Mouse (Mus musculus) kidney, postnatal 10 days (tissue): ENCODE data around the gene Timeless.
"Not testable (repeated sequence)": the region's sequence is repeated elsewhere in the genome, so short reads cannot be mapped to it uniquely, and the experiment has no call there.

Source experiments
- DNase-seq: peaks from one replicate; pipeline ENCODE4 v3.0.0; 2021; ENCODE audit warnings: mixed read lengths

Gene Timeless

DNA sequence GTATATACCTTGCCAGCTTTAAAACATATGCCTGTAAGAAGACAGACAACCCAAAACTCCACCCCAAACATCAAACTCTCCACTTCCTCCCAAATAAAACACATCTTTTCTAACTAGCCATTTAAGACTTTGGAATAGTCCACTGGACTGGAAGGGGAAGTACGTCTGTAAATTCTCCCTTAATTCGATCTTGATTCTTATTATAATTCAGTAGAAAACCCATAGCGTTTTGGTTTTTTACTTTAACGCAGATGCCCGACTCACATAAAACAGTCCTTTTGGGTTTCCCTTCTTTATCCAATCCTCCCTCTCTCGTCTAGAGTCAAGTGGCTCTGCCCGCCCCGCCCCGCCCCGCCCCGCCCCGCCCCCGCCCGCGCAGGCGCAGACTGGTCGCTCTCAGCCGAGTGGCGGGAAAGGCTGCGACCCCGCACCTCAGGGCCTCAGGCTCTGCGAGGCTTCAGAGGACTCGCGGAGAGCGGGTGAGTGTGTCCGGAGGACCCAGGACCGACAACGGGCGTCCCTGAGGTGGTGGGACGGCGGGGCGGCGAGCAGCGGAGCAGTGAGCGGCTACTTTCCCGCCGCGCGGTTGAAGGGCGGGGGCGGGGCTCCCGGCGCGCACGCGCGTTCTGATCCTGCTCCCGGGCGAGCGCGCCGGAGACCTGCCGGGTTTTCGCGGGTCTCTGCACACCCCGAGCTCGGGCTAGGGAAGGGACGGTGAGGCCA lies at the start of gene Timeless:
Gene Timeless, plus strand, starts transcription at position 369 of the 723 bp plus-strand sequence.
- DNase-seq, result peak; percentile 92

DNA sequence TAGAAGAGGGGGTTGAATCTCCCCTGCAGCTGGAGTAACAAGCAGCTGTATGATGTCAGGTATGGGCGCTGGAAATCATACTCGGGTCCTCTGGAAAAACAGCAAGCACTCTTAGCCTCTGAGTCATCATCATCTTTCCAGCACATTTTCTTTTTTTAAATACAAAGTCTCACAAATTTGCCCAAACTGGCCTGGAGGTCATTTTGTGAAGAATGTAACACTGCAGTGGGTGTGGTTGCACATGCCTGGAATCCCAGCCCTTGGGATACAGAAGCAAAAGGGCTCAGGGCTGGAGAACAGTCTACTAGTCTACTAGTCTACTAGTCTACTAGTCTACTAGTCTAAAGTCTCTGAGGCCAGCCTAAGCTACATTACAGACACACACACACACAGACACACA lies 47.6 kb upstream of the Timeless start:
- no peak for DNase-seq

DNA sequence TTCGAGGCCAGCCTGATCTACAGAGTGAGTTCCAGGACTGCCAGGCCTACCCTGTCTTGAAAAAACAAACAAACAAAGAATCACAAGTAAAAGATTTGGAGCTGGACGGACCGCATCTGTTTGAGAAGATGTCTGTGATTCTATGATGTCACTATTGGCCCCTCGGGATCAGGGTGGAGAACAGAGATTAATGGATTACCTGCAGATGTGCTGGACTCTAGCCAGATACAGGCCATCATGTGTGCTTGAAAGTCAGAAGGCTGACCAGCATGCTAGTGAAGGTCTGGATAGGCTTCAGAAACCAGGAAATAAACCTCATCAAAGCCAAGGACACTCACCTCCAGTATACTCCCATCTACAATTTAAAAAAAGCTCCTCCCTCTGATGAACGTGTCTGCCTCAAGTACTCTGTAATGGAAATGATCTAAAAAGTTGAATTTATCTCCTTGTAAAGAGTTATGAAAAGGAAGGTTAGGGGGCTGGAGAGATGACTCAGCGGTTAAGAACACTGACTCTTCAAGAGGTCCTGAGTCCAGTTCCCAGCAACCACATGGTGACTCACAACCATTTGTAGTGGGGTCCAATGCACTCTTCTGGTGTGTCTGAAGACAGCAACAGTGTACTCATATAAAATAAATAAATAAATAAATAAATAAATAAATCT lies 46.5 kb upstream of the Timeless start:
- peak; percentile 25 for DNase-seq

DNA sequence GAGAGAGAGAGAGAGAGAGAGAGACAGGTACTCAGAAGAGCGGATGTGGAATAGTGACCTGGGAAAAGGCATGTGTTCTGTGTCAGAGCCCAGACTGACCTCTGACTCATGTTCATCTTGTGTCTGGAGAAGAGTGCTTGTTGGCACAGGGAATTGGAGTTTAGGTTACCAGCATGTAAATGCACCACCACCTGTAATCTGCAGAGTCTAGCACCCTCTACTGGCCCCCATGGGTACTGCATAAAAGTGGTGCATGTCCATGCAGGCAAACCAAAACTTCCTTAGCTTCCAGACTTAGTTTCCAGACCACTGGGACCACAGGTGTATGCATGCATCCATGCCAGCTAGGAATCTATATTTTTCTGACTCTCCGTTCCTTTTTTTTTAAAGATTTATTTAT lies 45.9 kb upstream of the Timeless start:
- DNase-seq, result peak; percentile 90

DNA sequence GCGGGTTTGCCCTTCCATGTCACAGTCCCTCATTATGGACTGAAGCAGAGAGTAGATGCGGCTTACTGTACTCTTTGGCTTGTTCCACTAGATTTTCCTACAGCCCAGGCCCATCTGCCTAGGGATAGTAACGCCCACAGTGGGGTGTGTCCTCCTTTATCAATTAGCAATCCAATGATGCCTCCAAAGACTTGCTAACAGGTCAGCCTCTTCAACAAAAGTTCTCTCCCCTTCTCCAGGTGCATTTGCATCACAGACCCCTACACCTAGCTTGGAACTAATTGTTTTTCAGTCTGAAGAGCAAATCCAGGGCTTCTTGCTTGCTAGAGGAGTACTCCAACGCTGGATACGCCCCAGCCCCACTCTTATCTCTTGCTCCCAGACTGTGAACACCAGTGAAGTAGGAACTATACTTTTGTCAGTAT lies 44.7 kb upstream of the Timeless start:
- DNase-seq, result no peak

DNA sequence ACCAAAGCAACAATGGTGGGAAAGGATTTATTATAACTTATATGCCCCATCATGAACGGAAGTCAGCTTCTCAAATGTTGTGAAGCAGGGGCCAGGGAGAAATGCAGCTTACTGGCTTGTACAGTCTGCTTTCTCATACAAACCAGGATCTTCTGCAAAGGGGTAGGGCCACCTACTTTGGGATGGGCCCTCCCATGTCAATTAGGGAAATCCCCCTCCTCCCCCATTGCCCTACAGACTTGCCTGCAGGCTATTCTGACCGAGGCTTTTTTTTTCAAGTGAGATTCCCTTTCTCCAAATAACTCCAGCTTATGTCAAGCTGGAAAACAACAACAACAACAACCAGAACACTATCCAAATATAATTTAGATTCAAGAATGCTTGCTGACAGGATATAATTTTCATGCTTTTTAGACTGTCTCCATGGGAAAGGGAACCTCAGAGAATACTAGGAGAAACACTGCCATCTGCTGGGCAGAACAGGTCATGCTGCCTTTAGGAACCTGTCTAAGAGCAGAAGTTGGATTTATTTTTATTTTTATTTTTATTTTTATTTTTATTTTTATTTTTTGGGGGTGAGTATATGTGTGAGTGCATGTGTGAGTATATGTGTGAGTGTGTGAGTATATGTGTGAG lies 43.5 kb upstream of the Timeless start:
- peak; percentile 90 for DNase-seq

DNA sequence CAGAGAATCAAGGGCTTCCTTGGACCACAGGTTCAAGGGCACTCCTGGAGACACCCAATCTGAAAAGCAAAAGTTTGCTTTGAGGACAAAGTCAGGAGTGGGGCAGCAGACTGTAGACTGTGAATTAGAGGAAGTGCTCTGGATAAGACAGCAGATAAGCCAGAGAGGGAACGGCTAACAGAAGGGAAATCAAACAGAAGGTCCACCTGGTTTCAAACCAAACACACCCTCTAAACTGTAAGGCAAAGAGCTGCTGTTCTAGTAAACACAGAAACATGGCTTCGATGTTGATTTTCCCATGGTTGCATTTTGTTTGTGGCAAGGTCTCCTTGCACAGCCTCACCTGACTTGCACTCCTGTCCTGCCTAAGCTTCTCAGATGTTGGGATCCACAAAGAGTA lies 40.4 kb upstream of the Timeless start:
- DNase-seq, result no peak

DNA sequence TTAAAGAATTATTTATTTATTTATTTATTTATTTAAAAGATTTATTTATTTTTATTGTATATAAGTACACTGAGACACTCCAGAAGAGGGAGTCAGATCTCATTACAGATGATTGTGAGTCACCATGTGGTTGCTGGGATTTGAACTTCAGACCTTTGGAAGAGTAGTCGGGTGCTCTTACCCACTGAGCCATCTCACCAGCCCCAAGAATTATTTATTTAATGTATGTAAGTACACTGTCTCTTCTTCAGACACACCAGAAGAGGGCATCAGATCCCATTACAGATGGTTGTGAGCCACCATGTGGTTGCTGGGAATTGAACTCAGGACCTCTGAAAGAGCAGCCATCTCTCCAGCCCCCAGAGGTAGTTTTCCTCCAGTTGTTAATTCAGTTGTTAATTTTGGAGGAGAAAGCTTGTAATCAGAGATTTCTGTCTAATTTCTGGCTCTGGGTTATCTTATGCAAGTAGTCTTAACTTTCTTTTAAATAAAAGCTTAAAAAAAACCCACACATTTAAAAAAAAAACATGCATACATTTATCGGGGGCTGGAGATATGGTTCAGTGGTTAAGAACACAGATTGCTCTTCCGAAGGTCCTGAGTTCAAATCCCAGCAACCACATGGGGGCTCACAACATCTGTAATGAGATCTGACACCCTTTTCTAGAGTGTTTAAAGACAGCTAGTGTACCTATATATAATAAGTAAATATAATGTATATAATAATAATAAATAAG lies 39.7 kb upstream of the Timeless start:
- DNase-seq, result not testable (repeated sequence)

DNA sequence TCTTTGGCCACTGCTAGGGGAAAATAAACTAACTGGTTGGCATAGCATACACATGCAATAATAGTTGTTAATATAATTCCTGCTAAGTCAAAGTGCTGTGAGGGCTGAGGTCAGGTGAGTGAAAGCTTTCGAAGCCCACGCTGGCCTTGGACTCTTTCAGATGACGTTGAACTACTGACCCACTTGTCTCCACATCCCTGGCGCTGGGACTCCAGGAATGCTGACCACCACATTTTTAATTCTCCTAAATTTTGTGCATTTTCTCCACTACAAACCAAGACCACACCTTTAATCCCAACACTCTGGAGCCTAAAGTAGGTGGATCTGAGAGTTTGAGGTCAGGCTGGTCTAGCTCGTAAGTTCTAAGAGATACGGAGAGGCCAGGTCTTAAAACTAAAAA lies 38.8 kb upstream of the Timeless start:
- DNase-seq, result no peak

DNA sequence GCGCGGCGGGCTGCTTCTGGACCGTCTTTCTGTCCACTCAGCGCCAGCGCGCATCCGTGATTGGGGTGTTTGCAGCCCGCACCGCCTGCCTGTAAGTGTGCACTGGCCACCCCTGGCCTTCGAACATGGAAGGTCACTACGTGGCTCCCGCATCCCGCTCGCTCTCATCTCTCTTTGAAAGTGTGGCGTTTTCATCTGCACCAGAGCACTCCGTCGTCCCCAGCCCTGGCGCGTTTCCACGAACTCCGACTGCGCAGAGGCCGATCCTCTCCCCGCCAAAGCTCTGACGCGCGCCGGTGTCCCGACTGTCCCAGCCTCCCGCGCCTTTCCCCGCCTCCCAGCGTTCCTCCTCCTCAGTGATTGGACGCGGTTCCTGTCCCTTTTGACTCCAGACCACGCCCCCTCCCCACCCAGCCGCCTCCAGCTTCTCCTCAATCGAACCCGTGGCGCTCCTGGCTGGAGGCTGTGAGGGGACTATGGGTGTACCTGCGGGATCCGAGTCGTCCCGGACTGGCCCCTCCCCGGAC lies 37.8 kb upstream of the Timeless start, which contains the start of gene Gls2:
Gene Gls2, plus strand, starts transcription at position 434 of the 527 bp plus-strand sequence.
- DNase-seq, result peak; percentile 98

DNA sequence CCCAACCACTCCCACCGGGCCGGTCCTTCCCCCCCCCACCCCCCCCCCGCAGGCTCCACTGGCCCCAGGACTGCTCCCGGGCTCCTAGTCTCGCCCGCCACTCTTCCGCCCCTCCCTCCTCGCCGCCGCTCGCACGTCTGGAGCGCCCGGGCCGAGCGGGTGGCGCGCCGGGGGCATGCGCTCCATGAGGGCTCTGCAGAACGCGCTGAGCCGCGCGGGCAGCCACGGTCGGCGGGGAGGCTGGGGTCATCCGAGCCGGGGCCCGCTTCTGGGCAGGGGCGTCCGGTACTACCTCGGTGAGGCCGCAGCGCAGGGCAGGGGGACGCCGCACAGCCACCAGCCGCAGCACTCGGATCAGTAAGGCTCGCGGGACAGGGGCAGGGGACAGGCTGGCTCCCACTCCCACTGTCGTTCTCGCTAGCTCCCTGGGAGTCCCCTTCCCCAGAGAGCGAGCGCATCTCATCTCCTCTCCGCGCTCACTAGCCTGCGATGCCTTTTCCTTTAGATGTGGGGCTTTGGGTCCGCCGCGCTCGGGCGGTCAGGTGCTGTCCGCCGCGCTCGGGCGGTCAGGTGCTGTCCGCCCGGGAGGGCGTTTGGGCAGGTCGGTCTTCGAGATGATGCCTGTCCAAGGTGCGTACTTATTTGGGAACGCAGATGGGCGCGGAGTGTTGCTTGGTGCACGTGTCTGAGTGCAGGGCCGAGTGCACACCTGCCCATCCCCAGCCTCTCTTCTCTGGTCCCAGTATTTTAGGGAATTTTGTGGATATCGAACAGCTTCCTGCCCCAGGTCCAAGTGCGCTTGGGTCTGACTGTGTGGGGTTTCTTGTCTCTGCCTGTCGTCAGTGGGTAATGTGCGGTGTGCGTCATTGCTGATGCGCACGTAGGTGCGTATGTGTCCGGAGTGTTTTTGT lies 37.1 kb upstream of the Timeless start:
- DNase-seq, result no peak

DNA sequence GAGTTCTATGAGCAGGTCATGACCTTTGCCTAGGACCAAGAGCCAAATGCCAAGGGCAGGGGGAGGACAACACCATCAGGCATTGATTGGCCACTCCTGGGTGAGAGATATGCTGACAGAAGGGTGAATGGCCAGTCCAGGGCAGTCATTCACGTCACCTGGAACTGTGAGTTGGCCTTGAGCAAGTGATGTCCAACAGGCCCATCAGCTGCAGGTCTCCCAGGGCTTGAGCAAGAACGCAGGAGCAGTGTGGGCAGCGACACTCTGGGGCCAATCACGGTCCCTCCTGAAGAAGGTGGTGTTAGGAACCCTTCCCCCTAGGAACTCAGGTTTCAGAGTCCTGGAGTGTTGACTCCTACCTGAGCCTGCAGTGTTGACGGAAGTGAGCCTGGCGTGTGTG lies 30.0 kb upstream of the Timeless start:
- no peak for DNase-seq

DNA sequence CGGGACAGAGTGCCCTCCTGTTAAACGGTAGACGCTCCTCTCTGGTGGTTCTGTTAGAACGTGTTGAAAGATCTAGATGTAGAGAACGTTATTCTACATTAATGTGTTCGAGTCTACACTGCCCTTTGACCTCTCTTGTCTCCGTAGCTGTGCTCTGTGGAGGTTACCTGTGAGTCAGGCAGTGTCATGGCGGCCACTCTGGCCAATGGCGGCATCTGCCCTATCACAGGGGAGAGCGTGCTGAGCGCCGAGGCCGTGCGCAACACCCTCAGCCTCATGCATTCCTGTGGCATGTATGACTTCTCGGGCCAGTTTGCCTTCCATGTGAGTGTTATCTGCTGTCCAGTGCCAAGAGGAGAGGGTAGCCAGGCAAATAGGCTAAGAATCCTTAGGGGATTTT lies 26.9 kb upstream of the Timeless start:
- DNase-seq, result no peak

DNA sequence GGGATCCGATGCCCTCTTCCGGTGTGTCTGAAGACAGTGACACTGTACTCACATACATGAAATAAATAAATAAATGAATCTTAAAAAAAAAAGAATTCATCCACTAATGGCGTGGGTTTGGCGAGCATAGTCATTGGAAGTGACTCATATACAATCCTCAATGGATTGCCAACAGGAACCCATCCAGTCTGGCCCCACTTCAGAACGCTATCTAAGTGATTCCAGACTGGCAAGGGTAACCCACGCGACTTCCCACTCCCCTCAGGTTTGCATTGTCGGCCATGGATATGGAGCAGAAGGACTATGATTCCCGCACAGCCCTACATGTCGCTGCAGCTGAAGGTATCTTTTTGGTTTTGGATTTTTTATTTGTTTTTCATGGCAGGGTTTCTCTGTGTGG lies 23.5 kb upstream of the Timeless start:
- no peak for DNase-seq

DNA sequence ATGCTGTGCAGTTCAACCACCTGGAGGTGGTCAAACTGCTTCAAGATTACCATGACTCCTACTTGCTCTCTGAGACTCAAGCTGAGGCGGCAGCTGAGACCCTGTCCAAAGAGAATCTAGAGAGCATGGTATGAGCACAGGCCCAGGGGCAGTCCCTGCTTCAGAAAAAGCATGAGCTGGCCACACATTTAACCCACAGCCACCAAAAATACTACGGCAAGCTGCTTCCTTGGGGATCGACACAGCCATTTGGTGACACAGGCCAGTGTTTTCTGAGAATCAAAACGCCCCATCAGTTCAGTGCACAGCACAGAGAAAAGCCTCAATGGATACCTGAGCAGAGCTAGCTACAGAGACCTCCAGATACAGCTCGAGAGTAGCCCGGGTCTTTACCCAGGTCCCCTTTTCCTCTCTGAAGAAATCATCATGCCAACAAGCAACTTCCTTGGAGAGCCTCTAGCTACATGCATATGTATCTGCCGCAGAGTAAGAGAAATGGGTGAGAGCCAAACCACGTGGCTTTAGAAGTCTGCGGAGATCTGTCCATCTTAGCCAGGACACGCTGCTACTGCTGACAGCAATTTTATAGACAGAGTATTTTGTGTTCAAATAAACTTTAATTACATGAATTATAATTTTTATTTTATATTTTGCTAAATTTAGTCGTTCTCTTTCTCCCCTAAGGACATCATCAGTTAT lies 22.4 kb upstream of the Timeless start:
- no peak for DNase-seq

DNA sequence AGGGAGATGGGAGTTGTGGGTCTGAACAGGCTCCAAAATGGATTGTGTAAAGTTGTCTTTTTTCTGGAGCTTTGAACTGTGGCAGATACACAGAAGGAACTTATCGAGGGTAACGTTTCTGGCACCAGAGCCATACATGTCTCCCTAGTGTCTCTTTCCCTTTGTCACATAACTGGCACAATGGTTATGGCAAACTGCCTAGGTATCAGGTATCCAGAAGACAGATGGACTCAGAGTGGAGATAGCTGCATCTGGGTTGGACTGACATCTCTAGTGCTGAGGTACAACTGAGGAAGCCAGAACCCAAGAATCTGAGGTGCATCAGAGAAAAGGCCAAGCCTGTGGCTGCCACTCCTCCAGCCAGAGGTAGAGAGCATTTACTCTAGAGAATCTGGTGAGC lies 21.7 kb upstream of the Timeless start:
- no peak for DNase-seq

DNA sequence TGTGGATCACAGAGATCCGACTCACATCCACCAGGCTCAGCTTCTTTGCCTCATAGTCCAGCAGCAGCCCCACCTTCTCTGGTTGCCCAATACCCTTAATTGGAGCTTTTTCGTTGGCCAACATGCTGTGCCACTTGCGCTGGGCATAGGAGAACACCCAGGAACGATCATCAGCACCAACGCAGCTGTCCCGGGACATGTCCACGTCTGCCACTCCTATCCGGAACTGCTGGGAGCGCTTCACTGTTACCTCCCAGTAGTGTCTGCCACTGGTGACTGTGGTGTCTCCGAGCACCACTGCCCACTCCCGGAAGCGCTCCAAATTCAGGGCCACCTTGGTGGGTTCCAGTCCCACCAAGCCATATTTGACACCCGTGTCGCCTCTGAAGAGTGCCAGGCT lies 20.9 kb upstream of the Timeless start:
- DNase-seq, result peak; percentile 21

DNA sequence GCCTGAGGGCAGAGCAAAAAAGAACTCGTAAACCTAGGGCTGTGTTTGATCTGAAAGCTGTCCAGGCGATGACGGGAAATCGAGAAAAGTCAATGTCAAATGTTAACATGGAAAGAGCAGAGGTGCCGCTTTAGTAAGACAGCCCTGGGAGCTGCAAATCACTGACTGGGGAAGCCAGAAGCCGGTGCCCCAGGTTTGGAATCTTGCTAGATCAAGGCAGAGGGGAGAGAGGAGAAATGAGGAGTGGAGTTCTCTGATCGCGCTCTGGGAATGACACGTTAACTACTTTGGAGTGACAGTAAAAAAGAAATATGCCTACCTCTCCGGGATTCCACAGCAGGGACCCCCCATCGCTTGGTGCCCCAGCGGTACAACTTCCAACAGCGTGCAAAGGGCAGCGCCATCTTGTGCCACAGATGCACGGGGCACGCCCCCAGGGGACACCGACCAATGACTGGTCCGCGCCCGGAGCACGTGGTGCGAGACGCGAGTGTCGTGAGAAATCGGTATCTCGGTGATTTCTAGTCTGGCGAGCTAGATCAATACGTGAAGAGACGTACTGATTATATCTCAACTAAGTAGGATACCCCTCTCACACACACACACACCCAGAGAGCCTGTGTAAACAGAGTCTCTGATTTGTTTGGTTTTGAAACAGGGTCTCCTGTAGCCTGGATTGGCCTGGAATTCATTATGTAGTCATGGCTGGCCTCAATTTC lies 20.3 kb upstream of the Timeless start, which contains the start of gene Spryd4:
Gene Spryd4, minus strand, starts transcription at position 418 of the 719 bp plus-strand sequence.
- peak; percentile 95 for DNase-seq

DNA sequence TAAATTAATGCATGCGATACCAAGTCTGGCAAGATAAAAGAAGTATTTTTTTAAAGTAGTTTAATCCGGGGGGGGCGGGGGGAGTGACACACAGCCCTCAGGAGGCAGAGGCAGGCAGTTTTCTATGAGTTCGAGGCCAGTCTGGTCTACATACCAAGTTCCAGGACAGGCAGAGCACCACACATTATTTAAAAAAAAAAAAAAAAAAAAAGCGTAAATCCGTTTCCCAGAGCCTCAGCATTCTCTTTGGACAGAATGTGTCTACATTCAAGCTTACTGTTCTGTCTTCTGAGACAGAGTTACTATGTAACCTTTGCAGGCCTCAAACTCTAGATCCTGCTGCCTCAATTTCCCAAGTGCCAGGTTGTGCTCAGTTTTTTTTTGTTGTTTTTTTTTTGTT lies 19.7 kb upstream of the Timeless start:
- no peak for DNase-seq

DNA sequence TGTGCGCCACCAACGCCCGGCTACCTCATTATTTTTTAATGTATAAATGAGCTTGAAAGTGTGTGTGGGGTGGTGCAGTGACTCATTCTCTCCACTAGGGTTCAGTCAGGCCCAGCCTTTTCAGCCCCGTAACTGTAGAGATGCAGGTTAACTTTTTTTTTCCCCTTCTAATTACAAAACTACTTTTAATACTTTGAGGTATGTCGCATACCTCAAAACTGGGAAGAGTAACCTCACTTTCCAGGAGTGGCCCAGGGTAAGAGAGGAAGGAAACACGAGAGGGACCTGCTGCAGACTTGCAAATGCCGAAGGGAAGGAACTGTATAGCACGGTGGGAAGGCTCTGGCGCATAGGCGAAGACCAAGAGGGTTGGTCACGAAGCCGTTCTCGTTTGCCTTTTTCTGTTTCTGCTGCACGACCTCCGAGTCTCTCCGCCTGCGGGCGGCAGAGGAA lies 19.0 kb upstream of the Timeless start:
- peak; percentile 81 for DNase-seq
